Mouse (Mus musculus) embryonic facial prominence, embryonic 11.5 days (tissue): ENCODE measurements around the gene Vstm2l. TPM values are rescaled to one million over a fixed set of nuclear protein-coding genes. Genes with fewer than 3 reads are reported as not detected.

Source experiments
- ATAC-seq: fragments of 200-750 bp; cut with Nextera tagmentation; replicated peaks from 2 replicates; pipeline ENCODE4 v1.8.0; 2017; ENCODE audit warnings: low read depth; ENCODE audit not compliant: insufficient number of reproducible peaks, low FRiP score, low TSS enrichment
- DNase-seq: peaks from one replicate; pipeline ENCODE4 v3.0.0-alpha.2; 2015; ENCODE audit warnings: low spot score
- H3K27ac ChIP-seq: fragments of 300-500 bp; sonication (generic); replicated peaks from 2 replicates; pipeline ENCODE4 v1.5.1; 2014; ENCODE audit warnings: mild to moderate bottlenecking, low read depth, low read length, control low read depth
- H3K27me3 ChIP-seq: fragments of 300-500 bp; sonication (generic); 2 replicates; pipeline ENCODE4 v1.6.1; 2014; ENCODE audit warnings: mild to moderate bottlenecking, low read length, moderate library complexity, mixed read lengths; ENCODE audit not compliant: control insufficient read depth, insufficient read depth
- H3K36me3 ChIP-seq: fragments of 300-500 bp; sonication (generic); replicated peaks from 2 replicates; pipeline ENCODE4 v1.6.1; 2014; ENCODE audit warnings: low read depth, mild to moderate bottlenecking, low read length, moderate library complexity, mixed read lengths; ENCODE audit not compliant: control insufficient read depth, insufficient read depth
- H3K4me1 ChIP-seq: fragments of 300-500 bp; sonication (generic); 2 replicates; pipeline ENCODE4 v1.6.1; 2014; ENCODE audit warnings: low read length, mixed read lengths; ENCODE audit not compliant: control insufficient read depth, insufficient read depth
- H3K4me2 ChIP-seq: fragments of 300-500 bp; sonication (generic); 2 replicates; pipeline ENCODE4 v1.6.1; 2014; ENCODE audit warnings: low read depth, mild to moderate bottlenecking, control low read depth, low read length, moderate library complexity
- H3K4me3 ChIP-seq: fragments of 300-500 bp; sonication (generic); 2 replicates; pipeline ENCODE4 v1.5.1; 2014; ENCODE audit warnings: low read depth, low read length, control low read depth
- H3K9ac ChIP-seq: fragments of 300-500 bp; sonication (generic); replicated peaks from 2 replicates; pipeline ENCODE4 v1.6.1; 2014; ENCODE audit warnings: mild to moderate bottlenecking, control low read depth, low read length
- H3K9me3 ChIP-seq: fragments of 300-500 bp; sonication (generic); replicated peaks from 2 replicates; pipeline ENCODE4 v1.6.1; 2016; ENCODE audit warnings: mild to moderate bottlenecking, low read length, inconsistent platforms, mixed read lengths; ENCODE audit not compliant: control insufficient read depth
- WGBS: fragments of 180-500 bp; shearing (Covaris S2); extraction: QIAGEN DNeasy Blood & Tissue Kit; methylation state at CpG from one replicate; pipeline ENCODE4 v1.1.7; 2014; 5-methylcytosine and 5-hydroxymethylcytosine counted together
- polyA plus RNA-seq: library from polyadenylated mRNA; unstranded; fragments of >200 nt; fragmentation: Nextera tagmentation; extraction: Ambion mirVana; gene quantifications from 2 replicates; pipeline ENCODE4 v1.2.1, GENCODE M21; 2014

Gene Vstm2l
- polyA plus RNA-seq, 1 experiment from 2014 or later, result 1.4 TPM

- Histone ChIP-seq H3K9ac (no peak overlapping the region), H3K27me3 (no peaks in the 10 kb centered on the region), H3K27ac (no peak overlapping the region), H3K4me3 (no peak overlapping the region), H3K36me3 (no peaks in the 10 kb centered on the region), H3K9me3 (no peaks in the 10 kb centered on the region), H3K4me2 (no peak overlapping the region), H3K4me1 (no peaks in the 10 kb centered on the region)
- 34% methylated on average over 3 of the region's 3 CpGs for WGBS
- no peak for DNase-seq
- no peak for ATAC-seq
Observed at GRCm38 (mm10) chr2:157967856-157968255, 53.4 kb downstream of the Vstm2l start.

GRCm38 (mm10) chr2:157970124-157970523, 55.7 kb downstream of the Vstm2l start:
- H3K9ac ChIP-seq, result no peak overlapping the region
- WGBS, result 55% methylated on average over 6 of the region's 6 CpGs

GRCm38 (mm10) chr2:157970669-157971068, 56.2 kb downstream of the Vstm2l start:
- no peaks in the 10 kb centered on the region for H3K27me3 ChIP-seq
- no peak overlapping the region for H3K4me3 ChIP-seq
- H3K9ac ChIP-seq, result no peak overlapping the region
- no peak overlapping the region for H3K27ac ChIP-seq
- DNase-seq (peak; percentile 89), ATAC-seq (no peak)
- H3K4me1 ChIP-seq, result no peaks in the 10 kb centered on the region
- no peak overlapping the region for H3K4me2 ChIP-seq
- WGBS, result 0% methylated on average over 3 of the region's 3 CpGs
- H3K9me3 ChIP-seq, result no peaks in the 10 kb centered on the region
- no peaks in the 10 kb centered on the region for H3K36me3 ChIP-seq

More at GRCm38 (mm10) chr2:157970124-157970523, 55.7 kb downstream of the Vstm2l start:
- Histone ChIP-seq H3K27ac (no peak overlapping the region), H3K27me3 (no peaks in the 10 kb centered on the region), H3K4me2 (no peak overlapping the region), H3K4me3 (no peak overlapping the region), H3K36me3 (no peaks in the 10 kb centered on the region), H3K9me3 (no peaks in the 10 kb centered on the region), H3K4me1 (no peaks in the 10 kb centered on the region)
- ATAC-seq, result no peak
- DNase-seq, result no peak

- ATAC-seq (no peak), DNase-seq (peak; percentile 48)
- no peaks in the 10 kb centered on the region for H3K4me1 ChIP-seq
- no peaks in the 10 kb centered on the region for H3K27me3 ChIP-seq
- no peaks in the 10 kb centered on the region for H3K9me3 ChIP-seq
- WGBS, result 4% methylated on average over 23 of the region's 23 CpGs
- no peak overlapping the region; the same call in 1 of the 2 replicates for H3K27ac ChIP-seq
- 0 out of 2 replicates have a peak overlapping the region, but pooled peaks have one; percentile 3 for H3K9ac ChIP-seq
- H3K4me3 ChIP-seq, result no peak overlapping the region
- H3K4me2 ChIP-seq, result peak overlapping the region; percentile 19
- no peaks in the 10 kb centered on the region for H3K36me3 ChIP-seq
Observed at GRCm38 (mm10) chr2:157974604-157975501, 60.4 kb downstream of the Vstm2l start.

- ATAC-seq, result no peak
- no peak overlapping the region for H3K27ac ChIP-seq
- no peaks in the 10 kb centered on the region for H3K27me3 ChIP-seq
- H3K9ac ChIP-seq, result no peak overlapping the region
- no peak overlapping the region for H3K4me3 ChIP-seq
- H3K4me1 ChIP-seq, result no peaks in the 10 kb centered on the region
- WGBS, result 10% methylated on average over 7 of the region's 7 CpGs
- H3K4me2 ChIP-seq, result no peak overlapping the region
- H3K9me3 ChIP-seq, result no peaks in the 10 kb centered on the region
- no peak for DNase-seq
- H3K36me3 ChIP-seq, result no peaks in the 10 kb centered on the region
Observed at GRCm38 (mm10) chr2:157975595-157975994, 61.1 kb downstream of the Vstm2l start.

GRCm38 (mm10) chr2:157979241-157979640, 64.8 kb downstream of the Vstm2l start:
- no peak for DNase-seq
- WGBS, result 57% methylated on average over 5 of the region's 5 CpGs
- Histone ChIP-seq H3K4me2 (no peak overlapping the region), H3K27me3 (no peaks in the 10 kb centered on the region), H3K36me3 (peaks cover 2% of the 10 kb centered on the region; the same call in 1 of the 2 replicates), H3K9ac (no peak overlapping the region), H3K9me3 (no peaks in the 10 kb centered on the region), H3K4me1 (no peaks in the 10 kb centered on the region), H3K27ac (no peak overlapping the region), H3K4me3 (no peak overlapping the region)
- no peak for ATAC-seq

GRCm38 (mm10) chr2:157982727-157983126, 68.3 kb downstream of the Vstm2l start:
- Histone ChIP-seq H3K27ac (no peak overlapping the region), H3K9ac (no peak overlapping the region), H3K4me2 (no peak overlapping the region), H3K4me3 (no peak overlapping the region), H3K9me3 (no peaks in the 10 kb centered on the region), H3K4me1 (no peaks in the 10 kb centered on the region), H3K27me3 (no peaks in the 10 kb centered on the region), H3K36me3 (peaks cover 2% of the 10 kb centered on the region; the same call in 1 of the 2 replicates)
- ATAC-seq, result no peak
- no peak for DNase-seq
- 83% methylated on average over 3 of the region's 3 CpGs for WGBS

GRCm38 (mm10) chr2:157983276-157983675, 68.8 kb downstream of the Vstm2l start:
- H3K27ac ChIP-seq, result no peak overlapping the region
- no peaks in the 10 kb centered on the region for H3K4me1 ChIP-seq
- no peaks in the 10 kb centered on the region for H3K27me3 ChIP-seq
- no peak for ATAC-seq
- H3K4me2 ChIP-seq, result no peak overlapping the region
- peaks cover 2% of the 10 kb centered on the region; the same call in 1 of the 2 replicates for H3K36me3 ChIP-seq
- no peak overlapping the region for H3K4me3 ChIP-seq
- WGBS, result 83% methylated on average over 4 of the region's 4 CpGs
- no peak for DNase-seq
- no peaks in the 10 kb centered on the region for H3K9me3 ChIP-seq
- H3K9ac ChIP-seq, result no peak overlapping the region
